Mouse (Mus musculus): ENCODE measurements around the gene 2210017I01Rik.

The 2210017I01Rik gene

DNA sequence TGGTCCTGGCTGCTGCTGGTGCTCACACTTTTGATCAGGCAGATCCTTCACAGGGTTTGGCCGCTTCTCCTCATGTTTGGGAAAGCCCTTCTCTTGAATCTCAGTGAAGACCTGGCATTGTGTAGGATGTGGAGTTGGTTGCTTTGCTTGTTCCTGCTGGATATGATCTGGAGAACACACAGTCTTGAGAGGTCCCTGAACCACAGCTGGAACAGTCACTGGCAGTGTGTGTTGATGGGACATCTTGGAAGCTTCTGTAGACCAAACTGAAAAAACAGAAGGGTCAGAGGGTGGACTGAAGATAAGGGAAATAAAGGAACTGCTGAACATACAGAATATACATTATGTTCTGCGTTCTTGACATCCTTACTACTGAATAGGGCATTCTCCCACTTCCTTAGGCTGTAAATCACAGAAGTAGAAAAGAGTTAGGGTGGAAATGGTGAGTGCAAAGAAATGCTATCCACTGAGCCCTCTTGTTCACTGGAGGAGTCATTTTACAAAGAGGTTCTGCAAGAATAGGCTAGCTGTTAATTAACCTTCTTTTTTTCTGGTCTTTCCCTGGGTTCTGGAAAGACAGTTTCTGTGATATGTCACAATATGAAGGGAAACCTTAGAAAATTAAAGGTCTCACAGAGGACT is 34.7 kb downstream of the 2210017I01Rik start:
- ChIA-PET CTCF (interaction anchor here in 1 of 4 experiments (0.5 kb wide), 1 partner anchor 71 kb away, joined by 4 read pairs; no protein-coding TSS in a partner anchor), POLR2A (no interaction called here)

DNA sequence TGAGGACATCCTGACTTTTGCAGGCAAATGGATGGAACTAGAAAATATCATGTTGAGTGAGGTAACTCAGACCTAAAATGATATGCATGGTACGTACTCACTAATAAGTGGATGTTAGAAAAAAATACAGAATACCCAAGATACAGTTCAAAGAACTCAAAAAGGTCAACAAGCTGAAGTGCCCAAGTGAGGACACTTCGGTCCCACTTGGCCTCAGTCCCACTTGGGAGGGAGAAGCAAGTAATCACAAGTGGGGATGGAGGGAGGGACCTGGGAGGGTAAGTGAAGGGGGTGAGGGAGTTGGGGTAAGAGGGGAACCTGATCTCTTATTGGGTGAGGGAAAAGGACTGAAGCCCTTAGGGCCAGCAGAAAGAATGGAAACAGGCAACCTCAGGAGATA is 38.5 kb downstream of the 2210017I01Rik start:
- POLR2A ChIA-PET: no interaction called here
- CTCF ChIA-PET: no interaction called here

DNA sequence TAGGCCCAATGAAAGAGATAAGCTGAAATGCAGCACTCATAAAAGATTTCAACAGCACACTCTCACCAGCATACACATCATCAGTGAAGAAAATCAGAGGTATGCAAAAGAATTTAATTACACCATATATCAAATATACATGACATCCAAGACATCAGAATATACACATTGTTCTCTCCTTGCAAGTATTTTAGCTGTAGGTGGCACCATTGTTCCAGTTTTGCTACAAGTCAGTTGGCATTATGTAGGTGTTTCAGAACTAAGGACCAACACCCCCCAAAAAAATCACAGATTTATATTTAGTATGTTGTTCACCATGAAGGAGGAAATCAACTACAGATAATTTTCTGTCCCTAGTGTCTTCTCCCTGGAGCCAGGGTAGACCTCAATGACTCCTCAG is 41.9 kb downstream of the 2210017I01Rik start:
- POLR2A ChIA-PET: no interaction called here

More for the DNA sequence above, 41.9 kb downstream of the 2210017I01Rik start:
- CTCF ChIA-PET: interaction anchor here in 1 of 4 experiments (1.0 kb wide), 1 partner anchor 338 kb away, joined by 3 read pairs; no protein-coding TSS in a partner anchor
